Mouse (Mus musculus): ENCODE data around the gene Atp1b1.

- TF ChIP-seq CTCF (IDR thresholded peaks at IDR 0.05; ENCODE audit: control insufficient read depth, insufficient read depth, low read length) (no peak), POLR2A (IDR thresholded peaks at IDR 0.05; ENCODE audit: borderline replicate concordance, control insufficient read depth, low read depth, low read length) (no peak)
These were observed 12.8 kb upstream of the Atp1b1 start for GRCm38 (mm10) chr1:164470985-164471384.

Data from bone marrow, adult 2 months (tissue).